Mouse (Mus musculus) cerebellum, adult 2 months (tissue): ENCODE measurements around the gene Fgfr2.
A peak's percentile ranks its signal among the peaks of the same experiment; 100 is the strongest.

Experiments
- CTCF ChIP-seq: fragments of 200-500 bp; IDR thresholded peaks from 2 replicates; pipeline ENCODE4 v1.5.1; 2011; ENCODE audit warnings: low read depth, mild to moderate bottlenecking, control low read depth, low read length, moderate library complexity, borderline replicate concordance; ENCODE audit not compliant: insufficient read depth
- POLR2A ChIP-seq: fragments of 200-500 bp; IDR thresholded peaks from 2 replicates; pipeline ENCODE4 v1.6.1; 2011; ENCODE audit warnings: low read length, control low read depth, borderline replicate concordance; ENCODE audit not compliant: insufficient read depth

GRCm38 (mm10) chr7:130273265-130273664 is 2849.9 kb downstream of the Fgfr2 start:
- peak; percentile 76 for TF ChIP-seq CTCF
- TF ChIP-seq POLR2A, result no peak
